Mouse (Mus musculus): ENCODE results near the gene Srpr. TPM values are rescaled to one million over a fixed set of nuclear protein-coding genes. Genes with fewer than 3 reads are reported as not detected.

Gene Srpr
- polyA plus RNA-seq, 2 experiments = 115 to 160 TPM

DNA sequence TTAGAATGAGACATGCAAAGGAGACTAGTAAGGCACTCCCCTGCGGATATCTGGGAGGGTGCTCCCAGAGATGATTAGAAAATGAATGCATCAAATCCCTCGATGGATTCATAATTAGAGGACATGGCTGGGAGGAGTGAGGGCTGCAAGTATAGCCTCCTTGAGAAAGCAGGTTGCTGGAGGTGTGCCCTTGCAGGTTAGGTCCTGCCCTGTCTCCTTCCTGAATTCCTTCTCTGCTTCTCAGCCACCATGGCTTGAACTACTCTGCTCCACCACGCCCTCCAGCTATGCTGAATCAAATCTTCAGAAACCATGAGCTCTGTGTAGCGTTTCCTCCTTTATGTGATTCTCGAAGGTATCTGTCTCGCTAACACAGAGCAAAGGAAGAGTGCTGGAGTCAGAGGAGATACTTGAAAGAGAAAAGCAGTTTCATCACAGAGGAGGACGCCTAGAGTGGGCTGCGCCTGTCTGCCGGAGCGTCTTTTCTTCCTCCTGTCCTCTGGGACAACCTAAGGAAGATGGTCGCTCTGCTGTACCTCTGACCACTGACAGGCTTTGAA, 6.9 kb upstream of the Srpr start:
- Histone ChIP-seq H3K4me1 (ENCODE audit: control insufficient read depth, insufficient read depth, low read length) (no peaks in the 10 kb centered on the region), H3K36me3 (ENCODE audit: control insufficient read depth, insufficient read depth, low read length) (peaks cover 33% of the 10 kb centered on the region), H3K4me2 (replicated peaks; ENCODE audit: low read depth, low read length, severe bottlenecking) (no peak overlapping the region), H3K27me3 (ENCODE audit: control insufficient read depth, insufficient read depth, low read length) (no peaks in the 10 kb centered on the region), H3K9ac (ENCODE audit: low read depth, low read length, severe bottlenecking) (no peak overlapping the region), H3K9me3 (ENCODE audit: control insufficient read depth, low read length) (no peaks in the 10 kb centered on the region), H3K27ac (replicated peaks; ENCODE audit: low read depth, low read length) (no peak overlapping the region), H3K4me3 (replicated peaks; ENCODE audit: low read length) (no peak overlapping the region)
- DNase-seq (ENCODE audit: low spot score) (no peak), ATAC-seq (ENCODE audit: low FRiP score, low read depth) (no peak)
- TF ChIP-seq POLR2A (IDR thresholded peaks at IDR 0.05; ENCODE audit: borderline replicate concordance, extremely low read depth, insufficient read depth, insufficient read length) = no peak
- WGBS = 75% methylated on average over 11 of the region's 11 CpGs

DNA sequence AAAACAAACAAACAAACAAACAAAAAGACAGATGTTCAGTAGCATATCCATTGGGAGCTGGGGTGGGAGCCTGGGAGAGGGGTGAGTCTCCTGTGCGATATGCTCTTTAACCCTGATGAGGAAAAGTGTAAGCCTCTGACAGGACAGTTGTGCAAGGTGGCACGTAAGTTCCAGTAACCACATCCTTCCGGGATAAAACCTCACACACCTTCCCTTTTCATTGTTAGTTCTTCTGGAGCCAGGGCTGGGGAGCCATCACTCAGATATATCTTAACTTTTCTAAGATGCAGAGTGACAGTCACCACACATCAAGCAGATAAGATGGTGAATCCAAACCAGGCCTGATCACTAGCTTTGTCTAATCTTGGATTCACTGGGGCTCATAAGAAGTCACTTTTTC, 5.9 kb upstream of the Srpr start:
- WGBS = 89% methylated on average over 3 of the region's 3 CpGs
- DNase-seq (ENCODE audit: low spot score) (no peak), ATAC-seq (ENCODE audit: low FRiP score, low read depth) (no peak)
- Histone ChIP-seq H3K4me3 (replicated peaks; ENCODE audit: low read length) (no peak overlapping the region), H3K4me2 (replicated peaks; ENCODE audit: low read depth, low read length, severe bottlenecking) (no peak overlapping the region), H3K9me3 (ENCODE audit: control insufficient read depth, low read length) (no peaks in the 10 kb centered on the region), H3K27me3 (ENCODE audit: control insufficient read depth, insufficient read depth, low read length) (no peaks in the 10 kb centered on the region), H3K36me3 (ENCODE audit: control insufficient read depth, insufficient read depth, low read length) (peaks cover 23% of the 10 kb centered on the region), H3K4me1 (ENCODE audit: control insufficient read depth, insufficient read depth, low read length) (no peaks in the 10 kb centered on the region), H3K27ac (replicated peaks; ENCODE audit: low read depth, low read length) (no peak overlapping the region), H3K9ac (ENCODE audit: low read depth, low read length, severe bottlenecking) (no peak overlapping the region)
- no peak for TF ChIP-seq POLR2A (IDR thresholded peaks at IDR 0.05; ENCODE audit: borderline replicate concordance, extremely low read depth, insufficient read depth, insufficient read length)

DNA sequence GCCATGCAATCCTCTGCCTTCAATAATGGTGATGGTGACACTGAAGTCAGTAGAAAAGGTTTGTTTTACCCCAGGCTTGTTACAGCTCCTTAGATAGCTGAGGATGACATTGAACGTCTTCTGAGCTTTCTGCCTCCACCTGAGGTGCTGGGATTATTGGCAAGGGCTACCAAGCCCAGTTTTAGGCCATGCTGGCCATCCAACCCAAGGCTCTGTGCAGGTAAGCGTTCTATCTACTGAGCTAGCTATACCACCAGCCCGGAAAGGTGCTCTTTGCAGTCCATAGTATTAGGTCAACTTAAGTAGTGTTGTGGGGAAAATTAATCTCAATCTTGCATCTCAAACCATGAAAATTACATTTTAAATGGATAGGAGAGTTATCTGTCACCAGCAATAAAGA, 2.4 kb upstream of the Srpr start:
- Histone ChIP-seq H3K9ac (ENCODE audit: low read depth, low read length, severe bottlenecking) (no peak overlapping the region), H3K4me2 (replicated peaks; ENCODE audit: low read depth, low read length, severe bottlenecking) (no peak overlapping the region), H3K36me3 (ENCODE audit: control insufficient read depth, insufficient read depth, low read length) (no peaks in the 10 kb centered on the region; the same call in 1 of the 2 replicates), H3K4me3 (replicated peaks; ENCODE audit: low read length) (no peak overlapping the region), H3K27ac (replicated peaks; ENCODE audit: low read depth, low read length) (no peak overlapping the region), H3K27me3 (ENCODE audit: control insufficient read depth, insufficient read depth, low read length) (no peaks in the 10 kb centered on the region), H3K4me1 (ENCODE audit: control insufficient read depth, insufficient read depth, low read length) (peaks cover 6% of the 10 kb centered on the region), H3K9me3 (ENCODE audit: control insufficient read depth, low read length) (no peaks in the 10 kb centered on the region)
- 93% methylated on average over 3 of the region's 3 CpGs for WGBS
- DNase-seq (ENCODE audit: low spot score) (no peak), ATAC-seq (ENCODE audit: low FRiP score, low read depth) (no peak)
- TF ChIP-seq POLR2A (IDR thresholded peaks at IDR 0.05; ENCODE audit: borderline replicate concordance, extremely low read depth, insufficient read depth, insufficient read length) = no peak

DNA sequence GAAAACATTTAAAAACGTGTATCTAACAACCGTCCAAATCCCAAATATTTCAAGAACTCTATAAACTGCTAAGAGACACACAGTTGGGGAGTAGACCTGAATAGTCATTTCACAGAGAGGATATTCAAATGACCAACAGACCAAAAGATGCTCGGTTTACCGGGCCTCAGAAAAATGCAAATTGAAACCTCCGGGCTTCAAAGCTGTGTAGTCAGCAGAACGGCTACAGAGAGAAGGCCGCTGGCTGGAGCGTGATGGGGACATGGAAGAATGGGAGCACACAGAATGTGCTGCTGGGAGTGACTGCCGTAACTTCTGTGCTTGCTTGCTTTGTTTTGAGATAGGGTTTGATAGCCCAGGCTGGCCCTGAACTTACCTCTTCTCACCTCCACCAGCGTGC, 1.6 kb upstream of the Srpr start:
- DNase-seq (ENCODE audit: low spot score) = no peak
- no peak overlapping the region for H3K27ac ChIP-seq (replicated peaks; ENCODE audit: low read depth, low read length)
- no peaks in the 10 kb centered on the region for H3K36me3 ChIP-seq (ENCODE audit: control insufficient read depth, insufficient read depth, low read length)
- WGBS = 81% methylated on average over 10 of the region's 10 CpGs
- no peaks in the 10 kb centered on the region for H3K9me3 ChIP-seq (ENCODE audit: control insufficient read depth, low read length)
- no peaks in the 10 kb centered on the region for H3K27me3 ChIP-seq (ENCODE audit: control insufficient read depth, insufficient read depth, low read length)
- no peak for ATAC-seq (ENCODE audit: low FRiP score, low read depth)
- no peak for TF ChIP-seq POLR2A (IDR thresholded peaks at IDR 0.05; ENCODE audit: borderline replicate concordance, extremely low read depth, insufficient read depth, insufficient read length)
- H3K9ac ChIP-seq (ENCODE audit: low read depth, low read length, severe bottlenecking) = no peak overlapping the region
- H3K4me3 ChIP-seq (replicated peaks; ENCODE audit: low read length) = no peak overlapping the region
- no peak overlapping the region for H3K4me2 ChIP-seq (replicated peaks; ENCODE audit: low read depth, low read length, severe bottlenecking)
- peaks cover 6% of the 10 kb centered on the region for H3K4me1 ChIP-seq (ENCODE audit: control insufficient read depth, insufficient read depth, low read length)

DNA sequence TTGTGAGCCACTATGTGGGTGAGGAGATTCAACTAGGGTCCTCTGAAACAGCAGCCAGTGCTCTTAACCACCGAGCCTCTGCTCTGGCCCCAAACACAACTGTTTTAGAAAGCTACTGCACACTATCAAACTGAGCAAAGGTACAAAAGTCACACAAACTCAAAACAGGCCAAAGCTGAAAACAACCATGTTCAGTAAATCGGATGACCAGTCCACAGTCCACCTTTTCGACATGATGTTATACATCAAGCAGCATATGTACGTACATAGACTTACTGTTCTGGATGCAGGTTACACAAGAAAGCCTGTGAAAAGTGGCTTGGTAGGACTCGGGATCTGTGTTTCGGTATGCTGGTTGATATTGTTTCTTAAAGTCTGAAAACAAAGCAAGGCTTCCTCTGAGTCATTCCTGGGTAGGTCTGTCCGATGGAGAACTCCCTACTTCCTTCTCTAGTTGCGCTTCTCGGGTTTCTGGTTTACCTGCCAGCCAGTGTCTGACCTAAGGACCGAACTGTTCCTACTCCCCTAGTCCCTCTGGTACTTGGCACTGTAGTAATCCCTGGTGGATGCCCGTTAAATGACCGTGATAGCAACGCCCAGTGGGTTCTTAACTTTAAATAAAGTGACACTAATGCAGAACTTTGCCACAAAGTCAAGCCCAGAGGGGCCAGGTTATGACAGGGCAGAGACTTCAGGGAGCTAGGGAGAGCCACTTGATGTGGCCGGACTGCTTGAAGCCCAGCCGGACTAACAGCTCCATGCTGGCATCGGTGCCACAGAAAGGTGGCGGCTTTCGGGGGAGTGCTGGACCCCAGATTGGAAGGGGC, 817 bp upstream of the Srpr start:
- H3K27ac ChIP-seq (replicated peaks; ENCODE audit: low read depth, low read length) = peak overlapping the region; percentile 65
- H3K4me2 ChIP-seq (replicated peaks; ENCODE audit: low read depth, low read length, severe bottlenecking) = peak overlapping the region; percentile 84
- peak; percentile 65 for ATAC-seq (ENCODE audit: low FRiP score, low read depth)
- no peak for DNase-seq (ENCODE audit: low spot score)
- peaks cover 5% of the 10 kb centered on the region for H3K36me3 ChIP-seq (ENCODE audit: control insufficient read depth, insufficient read depth, low read length)
- H3K9ac ChIP-seq (ENCODE audit: low read depth, low read length, severe bottlenecking) = peak overlapping the region; percentile 79
- no peak for TF ChIP-seq POLR2A (IDR thresholded peaks at IDR 0.05; ENCODE audit: borderline replicate concordance, extremely low read depth, insufficient read depth, insufficient read length)
- no peaks in the 10 kb centered on the region for H3K27me3 ChIP-seq (ENCODE audit: control insufficient read depth, insufficient read depth, low read length)
- no peaks in the 10 kb centered on the region for H3K9me3 ChIP-seq (ENCODE audit: control insufficient read depth, low read length)
- WGBS = 25% methylated on average over 18 of the region's 18 CpGs
- H3K4me3 ChIP-seq (replicated peaks; ENCODE audit: low read length) = peak overlapping the region; percentile 68
- H3K4me1 ChIP-seq (ENCODE audit: control insufficient read depth, insufficient read depth, low read length) = peaks cover 6% of the 10 kb centered on the region

Measured in limb, embryonic 14.5 days (tissue).